Comparison of ENCODE assay signal across 8 mouse cellular contexts in genomic region chr8:126538648-126539354, GRCm38 (mm10). TPM values are rescaled to one million over a fixed set of nuclear protein-coding genes. Genes with fewer than 3 reads are reported as not detected.
DNase-seq lines count a peak whose midpoint lies in the region; ATAC-seq and TF ChIP-seq lines count a peak whose summit lies in the region.

No protein-coding gene starts in this region.

- 25% methylated on average over 12 of the region's 12 CpGs for WGBS in intestine, postnatal 0 days

- no peaks in the 10 kb centered on the region for H3K36me3 ChIP-seq in intestine, postnatal 0 days (ENCODE audit: control insufficient read depth, insufficient read depth)

- peak; percentile 52 for DNase-seq in adrenal gland, postnatal 10 days
- no peak for DNase-seq in adrenal gland, adult 18-20 months (ENCODE audit: low spot score in 2 of 2)
- DNase-seq in 3T3-L1 (ENCODE audit: low read depth, low spot score): peak; percentile 37
- DNase-seq in neural tube, embryonic 10.5 days (ENCODE audit: extremely low spot score, low spot score): peak; percentile 72
- DNase-seq in gastrocnemius, adult 18-20 months (ENCODE audit: low spot score): no peak

- no peaks in the 10 kb centered on the region for H3K9me3 ChIP-seq in intestine, postnatal 0 days (ENCODE audit: control insufficient read depth)

- no peaks in the 10 kb centered on the region for H3K27me3 ChIP-seq in intestine, postnatal 0 days (replicated peaks; ENCODE audit: control insufficient read depth, insufficient read depth, low read length)

- no peak overlapping the region for H3K9ac ChIP-seq in intestine, postnatal 0 days (ENCODE audit: low read depth, low read length)

- H3K27ac ChIP-seq in embryonic fibroblast, embryonic 13.5 days (ENCODE audit: insufficient read depth, low read length): peak overlapping the region; percentile 97
- H3K27ac ChIP-seq in intestine, postnatal 0 days (ENCODE audit: low read depth, low read length): peak overlapping the region; percentile 21; the same call in 1 of the 2 replicates

- no peak for TF ChIP-seq POLR2A in embryonic fibroblast, embryonic 13.5 days (IDR thresholded peaks at IDR 0.05; ENCODE audit: low read depth, low read length)

- ATAC-seq in intestine, postnatal 0 days: no peak
- ATAC-seq in activated CD4-positive, CD25-positive, alpha-beta regulatory T cell, adult 4 months: no peak

- H3K4me2 ChIP-seq in intestine, postnatal 0 days (replicated peaks; ENCODE audit: low read depth): no peak overlapping the region

- H3K4me3 ChIP-seq in embryonic fibroblast, embryonic 13.5 days (ENCODE audit: insufficient read depth, low read length): no peak overlapping the region
- H3K4me3 ChIP-seq in intestine, postnatal 0 days (ENCODE audit: low read depth, low read length): no peak overlapping the region

- TF ChIP-seq CTCF in embryonic fibroblast, embryonic 13.5 days (IDR thresholded peaks at IDR 0.05; ENCODE audit: borderline replicate concordance, insufficient read depth, low read length): no peak
- TF ChIP-seq CTCF in intestine, postnatal 0 days (IDR thresholded peaks at IDR 0.05; ENCODE audit: low read depth): no peak

- H3K4me1 ChIP-seq in embryonic fibroblast, embryonic 13.5 days (ENCODE audit: control insufficient read depth, insufficient read depth, low read length): peaks cover 36% of the 10 kb centered on the region
- H3K4me1 ChIP-seq in intestine, postnatal 0 days (replicated peaks; ENCODE audit: control insufficient read depth, insufficient read depth, low read length): peaks cover 10% of the 10 kb centered on the region; the same call in 1 of the 2 replicates

RNA-seq across cellular contexts. Expression of gene Irf2bp2, which starts 55.0 kb away (rescaled TPM):
- total RNA-seq in adrenal gland, postnatal 10 days (2021): 100 to 1,000 TPM in 1 of 2 experiments, 10 to 100 TPM in 1; 91.0 to 110 TPM
- total RNA-seq in adrenal gland, adult 18-20 months (2021): 100 to 1,000 TPM; 118 to 119 TPM
- polyA plus RNA-seq in embryonic fibroblast, embryonic 13.5 days (2011; ENCODE audit: insufficient read length, low read depth, missing spikeins): 58.6 and 74.8 TPM in 2 replicates
- 13.3 and 14.9 TPM in 2 replicates for polyA plus RNA-seq in intestine, postnatal 0 days (2015; fragmentation: Nextera tagmentation; extraction: Ambion mirVana)
- 10 to 100 TPM; 17.8 to 22.2 TPM for polyA plus RNA-seq in activated CD4-positive, CD25-positive, alpha-beta regulatory T cell, adult 4 months (2017; shearing (Covaris generic))
- 10 to 100 TPM; 33.8 to 49.6 TPM for total RNA-seq in gastrocnemius, adult 18-20 months (2021)

Comparison
In these comparisons a context has a peak if more than half of its experiments do, and no peak if none do; other contexts are left out.
1. DNase-seq: peak in adrenal gland, postnatal 10 days (single experiment), 3T3-L1 (single experiment) and neural tube, embryonic 10.5 days (single experiment); none in adrenal gland, adult 18-20 months (0 of 2) and gastrocnemius, adult 18-20 months (single experiment).